Mouse (Mus musculus) R1 (cell line): ENCODE data around the gene Ap1g2.
A peak's percentile ranks its signal among the peaks of the same experiment; 100 is the strongest.

Experiments
- DNase-seq: peaks from one replicate; pipeline ENCODE4 v3.0.0-alpha.2; 2018; ENCODE audit warnings: low read depth, low spot score

Gene Ap1g2

DNA sequence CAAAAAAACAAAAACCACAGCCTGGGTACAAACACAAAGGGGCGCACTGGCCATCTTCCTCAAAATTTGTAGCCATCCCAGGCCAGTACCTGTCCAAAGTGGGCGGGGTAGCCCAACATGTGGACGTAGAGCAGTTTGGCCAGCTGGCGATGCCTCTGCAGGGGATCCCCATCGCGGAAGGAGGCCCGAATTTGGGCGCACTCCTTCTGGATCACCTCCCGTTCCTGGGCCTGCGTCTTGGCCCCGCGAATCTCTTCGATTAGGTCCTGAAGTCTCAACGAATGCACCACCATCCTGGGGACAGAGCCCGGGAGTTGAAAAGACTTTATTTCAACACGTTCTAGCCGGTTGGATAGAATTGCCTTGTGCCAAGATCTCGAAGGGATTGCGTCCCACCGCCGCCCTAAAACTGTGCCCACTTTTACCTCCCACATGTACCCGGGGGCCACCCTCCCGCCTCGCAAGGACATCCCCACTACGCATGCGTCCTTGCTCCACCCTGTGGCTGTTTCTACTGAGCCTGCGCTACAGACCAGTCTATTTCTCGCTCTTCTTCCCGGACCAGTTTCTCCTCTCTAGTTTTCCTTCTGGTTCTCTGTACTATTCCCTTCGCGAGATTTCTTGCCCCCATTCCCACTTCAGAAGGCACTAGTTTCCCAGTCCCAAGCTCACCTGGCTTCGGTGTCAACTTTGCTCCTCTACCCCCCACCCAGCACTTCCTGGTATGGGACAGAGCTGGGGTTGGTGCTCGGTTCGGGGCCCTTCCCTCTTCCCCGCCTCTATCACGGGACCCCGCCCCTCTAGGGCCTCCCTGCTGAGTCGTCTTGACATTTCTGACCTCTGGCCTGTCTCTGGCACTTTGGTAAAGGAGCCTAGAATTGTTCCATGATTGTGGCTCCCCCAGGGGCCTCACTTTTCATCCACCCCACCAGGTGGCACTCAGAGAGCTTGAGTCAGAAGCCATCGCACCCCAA lies at the start of gene Ap1g2:
Gene Ap1g2, minus strand, starts transcription at position 758 of the 974 bp plus-strand sequence.
- DNase-seq, result peak; percentile 93

DNA sequence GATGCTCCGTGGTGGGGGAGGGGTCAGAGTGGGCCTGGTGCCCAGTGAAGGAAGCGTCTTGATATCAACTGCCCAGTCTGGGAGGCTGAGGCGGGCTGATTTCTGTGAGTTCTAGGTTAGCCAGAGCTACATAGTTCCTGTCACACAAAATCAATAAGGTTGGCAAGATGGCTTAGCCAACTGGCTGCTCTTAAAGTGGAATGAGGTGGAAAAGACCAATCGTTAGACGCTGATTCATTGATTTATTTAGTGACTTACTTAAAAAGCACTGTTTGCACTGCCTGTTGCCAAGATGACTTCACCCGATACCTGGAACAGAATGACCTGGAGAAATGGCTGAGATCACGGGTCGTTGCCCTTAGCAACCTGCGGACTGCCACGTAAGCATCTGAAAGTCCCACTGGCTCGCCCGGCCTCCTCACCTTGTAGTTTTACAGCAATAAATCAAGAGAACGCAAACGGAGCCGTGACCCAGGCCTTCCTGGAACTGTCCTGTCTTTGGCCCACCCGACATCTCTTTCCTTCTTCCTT lies 46.6 kb upstream of the Ap1g2 start:
- DNase-seq, result peak; percentile 50

DNA sequence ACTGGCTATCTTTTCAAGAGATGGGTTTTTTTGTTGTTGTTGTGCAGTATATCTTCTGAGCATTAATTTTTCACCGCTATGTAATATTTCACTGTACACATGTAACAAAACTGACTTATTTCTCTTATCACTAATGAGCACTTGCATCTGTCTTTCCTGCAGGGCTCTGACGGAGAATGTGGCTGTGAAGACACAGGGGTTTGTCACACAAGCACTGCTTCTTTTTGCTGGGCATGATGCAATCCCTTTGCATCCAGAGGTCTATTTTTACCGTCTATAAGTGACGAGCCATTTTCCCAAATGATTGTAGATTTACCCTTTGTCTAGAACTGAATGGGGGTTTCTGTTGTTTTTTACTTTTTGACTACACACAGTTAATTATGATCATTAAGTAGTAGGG lies 45.8 kb upstream of the Ap1g2 start:
- DNase-seq, result no peak

DNA sequence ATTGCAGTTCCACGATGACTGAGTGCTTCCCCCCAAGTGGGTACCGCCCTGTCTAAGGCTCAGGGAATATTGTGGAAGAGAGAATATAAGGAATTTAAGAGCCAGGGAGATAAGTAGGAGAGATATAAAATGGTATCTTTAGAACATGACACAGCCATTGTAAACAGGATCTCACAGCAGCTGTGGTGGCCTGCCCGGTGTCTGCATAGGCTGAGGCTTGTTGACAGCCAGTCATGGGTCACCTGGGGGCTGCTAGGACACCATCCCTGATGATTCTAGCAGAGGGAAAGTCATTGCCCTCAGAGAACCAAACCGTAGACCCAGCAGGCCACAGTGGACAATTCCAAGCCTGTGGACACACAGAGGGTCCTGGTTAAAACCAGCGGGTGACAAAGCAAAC lies 44.6 kb upstream of the Ap1g2 start:
- no peak for DNase-seq

DNA sequence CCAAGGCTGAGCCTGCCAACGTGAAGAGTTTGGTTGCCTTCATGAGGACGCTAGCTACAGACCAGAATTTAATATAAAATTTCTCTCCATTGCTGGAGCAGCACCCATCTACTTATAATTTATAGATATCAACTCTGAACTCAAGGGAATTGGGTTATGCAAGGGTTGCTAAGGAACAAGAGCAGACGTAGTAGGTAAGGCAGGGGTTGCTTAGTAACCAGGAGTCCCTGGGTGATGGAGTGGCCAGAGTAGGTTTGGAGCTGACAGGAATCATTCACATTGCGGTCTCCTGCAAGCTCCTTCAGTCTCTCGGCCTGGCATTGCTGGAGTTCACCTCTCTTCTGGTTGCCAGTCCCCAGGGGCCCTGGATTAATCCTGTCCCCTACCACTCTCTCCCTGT lies 42.6 kb upstream of the Ap1g2 start:
- peak; percentile 43 for DNase-seq

DNA sequence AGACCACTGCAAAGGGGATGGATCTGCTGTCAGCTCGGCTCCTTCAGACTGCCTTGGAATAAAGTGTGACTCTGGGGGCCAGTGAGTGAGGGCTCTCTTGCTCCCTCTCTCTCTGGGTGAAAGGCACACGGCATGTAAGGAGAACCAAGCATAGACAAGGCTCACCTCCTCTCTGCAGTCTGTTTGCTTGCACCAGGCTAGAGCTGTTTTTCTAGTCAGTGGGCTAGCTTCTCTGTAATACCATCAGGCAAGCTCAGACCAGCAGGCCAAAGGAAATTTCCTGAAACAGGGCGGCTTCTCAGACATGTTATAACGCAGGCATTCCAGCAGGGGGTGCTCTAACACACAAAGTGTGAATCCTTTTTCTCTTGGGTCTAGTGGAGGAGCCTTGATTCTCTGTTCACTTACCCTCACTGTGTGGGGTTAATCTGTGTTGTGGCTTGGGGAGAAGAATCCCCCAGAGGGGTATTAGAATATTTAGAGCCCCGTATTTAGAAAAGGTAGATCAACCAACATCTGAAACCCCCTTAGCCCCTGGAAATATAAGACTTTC lies 42.0 kb upstream of the Ap1g2 start:
- peak; percentile 74 for DNase-seq

DNA sequence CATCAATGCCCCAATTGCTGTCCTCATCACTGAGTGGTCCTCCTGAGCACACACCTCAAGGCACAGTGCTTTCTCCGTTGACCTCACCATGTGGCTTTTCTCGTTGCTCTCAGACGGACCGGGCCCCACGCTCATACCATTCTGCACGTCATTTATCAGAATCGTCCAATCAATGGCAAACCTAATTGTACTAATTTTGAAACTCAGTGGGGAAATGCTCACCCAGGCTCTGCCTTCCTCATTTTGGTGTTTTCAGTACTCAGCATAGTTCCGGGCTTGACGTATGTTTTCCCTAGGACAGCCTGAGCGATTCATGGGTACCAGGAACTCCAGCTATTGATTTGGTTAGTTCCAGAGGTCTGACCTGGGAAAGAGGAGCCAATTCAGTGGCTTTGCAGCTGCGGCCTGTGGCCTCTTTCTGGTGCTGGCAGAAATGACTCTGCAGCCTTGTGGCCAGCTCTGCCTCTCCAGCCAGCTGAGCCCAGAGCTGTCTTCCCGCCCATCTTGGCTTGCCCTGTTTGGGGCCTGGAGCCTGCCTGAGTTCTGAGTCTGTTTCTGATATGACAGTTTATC lies 40.5 kb upstream of the Ap1g2 start:
- DNase-seq, result no peak

DNA sequence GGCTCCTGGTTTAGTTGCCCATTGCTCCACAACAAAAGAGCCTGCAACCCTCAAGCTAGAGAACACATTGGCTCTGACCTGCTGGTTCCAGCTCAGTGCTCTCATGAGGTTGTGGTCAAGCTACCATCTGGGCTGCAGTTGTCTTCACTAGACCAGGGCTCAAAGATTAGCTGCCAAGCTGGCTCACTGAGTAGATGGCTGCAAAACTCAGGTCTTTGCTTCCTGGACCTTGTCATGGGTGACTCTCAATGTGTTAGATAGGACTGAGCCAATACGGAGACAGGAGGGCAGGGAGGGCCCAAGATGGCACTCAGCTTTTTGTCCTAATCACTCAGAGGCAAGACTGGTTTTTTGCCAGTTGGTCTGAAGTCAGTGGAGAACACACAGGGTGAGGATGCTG lies 39.9 kb upstream of the Ap1g2 start:
- no peak for DNase-seq

DNA sequence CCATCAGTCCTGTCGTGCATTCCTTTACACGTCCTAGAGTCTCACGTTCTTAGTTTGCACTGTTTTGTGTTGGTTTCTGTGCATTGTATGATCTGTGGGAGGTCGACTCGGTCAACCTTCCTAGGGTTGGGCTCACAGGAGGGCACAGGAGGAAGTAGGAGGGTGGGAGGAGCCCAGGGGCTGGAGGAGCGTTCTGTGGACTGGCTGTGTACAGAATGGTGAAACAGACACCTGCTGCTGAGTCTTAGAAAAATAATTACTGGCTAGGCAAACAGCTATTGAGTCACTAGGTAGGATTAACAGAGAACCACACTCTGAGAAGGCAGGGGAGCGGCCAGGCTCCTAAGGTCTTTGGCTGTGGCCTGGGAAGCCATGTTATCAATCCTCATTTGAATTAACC lies 32.9 kb upstream of the Ap1g2 start:
- DNase-seq, result no peak

DNA sequence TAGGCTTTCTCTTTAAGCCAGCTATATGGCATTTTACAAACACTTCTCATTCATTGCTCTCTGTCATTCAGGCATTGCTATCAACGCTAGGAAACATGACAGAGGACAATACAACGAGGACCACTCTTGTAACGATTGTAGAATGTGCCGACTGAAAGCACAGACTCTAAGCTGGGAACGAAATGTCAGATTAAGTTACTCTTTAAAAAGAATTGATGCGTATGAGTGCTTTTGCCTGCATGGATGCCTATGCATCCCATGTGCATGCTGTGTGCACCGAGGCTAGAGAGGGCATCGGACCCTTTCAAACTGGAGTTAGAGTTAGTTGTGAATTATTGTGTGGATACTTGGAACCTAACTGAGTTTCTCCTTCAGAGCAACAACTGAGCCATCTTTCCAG lies 29.3 kb upstream of the Ap1g2 start:
- DNase-seq, result no peak

DNA sequence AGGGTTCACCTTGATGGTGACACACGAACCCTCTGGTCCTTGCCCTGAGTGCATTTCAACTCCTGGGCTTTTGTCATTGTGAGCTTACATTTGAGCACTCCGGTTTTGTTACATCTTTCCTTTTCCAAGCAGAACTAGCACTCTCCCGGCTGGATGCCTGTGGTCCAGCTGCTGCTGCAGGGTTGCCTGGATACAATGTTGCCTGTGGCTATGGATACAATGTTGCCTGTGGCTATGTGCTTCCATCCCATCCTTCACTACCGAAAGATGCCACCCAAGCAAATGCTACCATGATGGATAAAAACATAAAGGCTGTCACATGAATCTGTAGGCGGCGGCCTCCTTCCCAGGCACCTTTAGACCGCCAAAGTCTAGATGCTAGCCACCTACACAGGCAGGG lies 20.1 kb upstream of the Ap1g2 start:
- no peak for DNase-seq

DNA sequence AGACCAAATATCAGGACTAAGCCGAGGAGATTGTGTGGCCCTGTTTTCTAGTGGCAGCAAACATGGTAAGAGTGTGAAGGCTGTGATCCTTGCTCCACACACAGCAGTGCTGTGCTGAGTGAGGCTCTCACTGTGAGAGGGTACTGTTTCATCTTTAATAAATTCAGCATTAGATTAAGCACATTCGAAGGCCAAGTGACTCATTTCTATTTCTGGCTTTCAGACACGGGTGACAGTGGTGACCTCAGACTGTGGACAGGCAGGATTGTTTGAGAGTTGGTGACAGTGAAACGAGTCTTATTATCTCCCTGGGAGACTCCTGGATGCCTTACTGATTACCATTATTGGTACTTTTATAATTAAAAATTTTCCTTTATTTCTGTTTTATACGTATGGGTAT lies 19.3 kb upstream of the Ap1g2 start:
- DNase-seq, result no peak

DNA sequence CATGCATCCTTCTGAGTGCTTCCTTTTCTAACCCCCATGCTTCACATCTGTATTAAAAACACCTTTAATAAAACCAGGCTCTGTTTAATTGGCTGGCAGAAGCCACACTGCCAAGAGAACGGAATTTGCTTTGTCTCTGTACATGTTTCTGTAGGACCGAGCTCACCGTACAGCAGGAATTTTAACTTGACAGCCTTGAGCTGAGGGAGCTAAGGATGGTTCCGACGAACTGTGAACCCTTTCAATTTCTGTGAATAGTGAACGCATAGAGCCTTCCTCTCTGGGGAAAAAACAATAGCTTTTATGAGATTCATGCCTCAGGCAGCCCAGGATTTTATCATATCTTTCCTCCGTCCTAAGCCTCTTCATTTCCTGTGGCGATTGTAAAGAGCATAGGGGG lies 16.0 kb upstream of the Ap1g2 start:
- DNase-seq, result no peak

DNA sequence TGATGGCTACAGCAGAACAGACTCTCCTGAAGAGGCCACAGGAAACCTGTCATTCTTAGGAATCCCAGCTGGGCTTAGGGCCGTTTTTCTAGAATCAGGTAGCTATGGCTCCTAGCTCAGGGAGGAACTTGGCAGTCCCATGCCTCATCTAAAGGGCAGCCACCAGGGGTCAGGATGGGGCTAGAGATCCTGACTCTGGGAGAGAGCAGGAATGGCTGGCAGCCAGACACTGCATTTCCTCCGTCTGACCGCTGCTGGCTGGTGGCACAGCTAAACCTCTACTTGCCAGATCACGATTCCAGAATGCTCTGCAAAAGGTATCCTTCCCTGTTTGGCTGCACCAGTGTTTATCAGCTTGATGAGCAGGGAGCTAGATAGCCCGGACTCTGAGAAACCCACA lies 15.6 kb upstream of the Ap1g2 start:
- peak; percentile 89 for DNase-seq

DNA sequence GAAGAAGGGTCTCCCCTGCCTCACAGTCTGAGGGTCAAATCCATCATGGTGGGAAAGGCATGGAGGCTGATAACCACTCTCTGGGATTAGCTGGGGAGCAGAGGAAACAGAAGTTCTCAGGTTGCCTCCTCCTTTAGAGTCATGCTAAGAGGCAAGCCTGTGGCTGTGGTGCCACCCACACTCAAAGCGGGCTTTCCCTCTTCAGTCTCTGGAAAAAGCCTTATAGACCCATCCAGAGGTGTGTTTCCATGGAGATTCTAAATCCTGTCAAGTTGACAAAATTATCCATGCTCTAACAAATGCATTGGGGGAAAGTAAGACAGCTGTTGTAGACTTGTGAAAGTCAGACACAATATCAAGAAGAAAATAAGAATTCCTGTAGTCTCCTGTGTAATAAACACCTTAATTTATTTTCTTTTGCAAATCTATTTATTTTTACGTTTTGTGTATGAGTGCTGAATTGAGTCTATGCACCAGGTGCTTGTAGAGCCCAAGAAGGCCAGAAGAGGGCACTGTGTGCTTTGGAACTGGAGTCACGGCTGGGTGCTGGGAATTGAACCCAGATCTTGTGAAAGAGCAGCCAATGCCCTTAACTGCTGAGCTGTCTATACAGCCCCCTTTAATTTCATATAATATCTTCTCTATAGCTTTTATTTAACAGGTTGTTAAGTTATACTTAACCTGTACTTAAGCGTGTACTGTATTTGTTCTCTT lies 13.2 kb upstream of the Ap1g2 start:
- peak; percentile 67 for DNase-seq

DNA sequence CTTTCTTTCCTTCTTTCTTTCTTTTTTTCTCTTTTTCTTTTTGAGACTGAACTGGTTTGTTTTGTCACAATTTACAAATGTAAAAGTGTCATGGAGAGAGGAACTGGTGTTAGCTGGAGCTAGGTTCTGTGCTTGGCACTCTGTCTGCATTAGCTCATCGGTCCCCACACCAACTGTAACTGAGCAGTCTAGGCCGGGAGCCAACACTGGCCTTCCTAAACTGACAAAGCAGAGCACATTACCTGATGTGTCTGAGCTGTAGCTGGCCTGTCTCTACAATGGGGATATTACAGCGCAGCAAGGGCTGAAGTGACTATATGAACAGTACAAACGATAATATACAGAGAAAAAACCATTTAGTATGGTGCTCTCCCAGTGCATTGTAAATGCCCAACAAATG lies 12.5 kb upstream of the Ap1g2 start:
- DNase-seq, result no peak

DNA sequence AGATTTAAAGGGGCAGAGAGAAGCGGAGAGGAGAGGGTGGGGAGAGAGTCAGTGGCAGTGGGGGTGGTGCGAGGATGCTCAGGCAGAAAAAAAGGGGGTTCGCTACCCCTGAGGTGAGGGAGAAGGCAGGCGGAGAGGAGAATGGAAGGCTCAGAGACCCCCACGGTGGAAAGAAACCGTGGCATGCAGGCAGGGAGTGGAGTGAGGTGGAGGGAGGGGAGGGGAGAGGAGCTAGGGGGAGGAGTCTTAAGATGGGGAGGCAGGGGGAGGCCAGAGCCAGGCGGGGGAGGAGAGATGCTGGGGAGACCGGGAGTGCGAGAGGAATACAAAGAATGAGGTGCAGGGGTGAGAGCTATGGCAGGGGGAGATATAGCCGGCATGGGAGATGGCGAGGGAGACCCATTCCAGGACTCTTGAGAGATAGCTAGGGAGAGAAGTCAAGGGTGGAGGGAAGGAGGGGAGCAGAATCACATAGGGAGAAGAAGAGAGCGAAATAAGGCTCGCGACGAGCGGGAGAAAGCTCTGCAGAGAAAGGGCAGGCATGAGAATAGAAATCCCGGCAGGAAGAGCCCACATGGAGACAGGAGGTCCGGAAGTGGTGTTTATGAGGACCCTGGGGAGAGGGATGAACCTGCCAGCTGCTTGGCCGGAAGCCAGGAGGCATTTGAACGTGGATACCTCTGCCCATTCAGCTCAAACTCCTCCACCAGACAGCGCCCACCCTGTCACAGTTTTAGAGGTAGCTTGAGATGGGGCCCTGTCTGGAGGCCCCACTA lies 10.2 kb upstream of the Ap1g2 start, which contains the start of gene Jph4:
Gene Jph4, minus strand, starts transcription at position 511 of the 776 bp plus-strand sequence.
- DNase-seq, result peak; percentile 46

DNA sequence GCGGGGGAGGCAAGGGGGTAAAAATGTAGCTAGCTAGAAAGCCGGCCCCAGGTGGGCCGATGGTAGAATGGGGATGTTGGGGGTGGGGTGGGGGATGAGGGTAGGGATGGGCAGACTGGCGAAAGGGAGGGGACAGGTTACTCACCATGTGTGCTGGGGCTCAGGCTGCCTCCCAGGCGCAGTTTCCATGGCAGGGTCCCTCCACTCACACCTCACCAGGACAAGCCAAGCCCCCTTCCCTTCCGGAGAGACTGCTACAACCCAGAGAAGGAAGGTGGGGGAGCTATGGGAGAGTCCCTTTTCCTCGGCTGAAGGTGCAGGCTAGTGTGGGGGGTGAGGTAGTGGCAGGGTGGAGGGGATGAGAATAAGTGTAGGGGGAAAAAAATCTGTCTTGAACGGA lies 9.5 kb upstream of the Ap1g2 start:
- peak; percentile 38 for DNase-seq

DNA sequence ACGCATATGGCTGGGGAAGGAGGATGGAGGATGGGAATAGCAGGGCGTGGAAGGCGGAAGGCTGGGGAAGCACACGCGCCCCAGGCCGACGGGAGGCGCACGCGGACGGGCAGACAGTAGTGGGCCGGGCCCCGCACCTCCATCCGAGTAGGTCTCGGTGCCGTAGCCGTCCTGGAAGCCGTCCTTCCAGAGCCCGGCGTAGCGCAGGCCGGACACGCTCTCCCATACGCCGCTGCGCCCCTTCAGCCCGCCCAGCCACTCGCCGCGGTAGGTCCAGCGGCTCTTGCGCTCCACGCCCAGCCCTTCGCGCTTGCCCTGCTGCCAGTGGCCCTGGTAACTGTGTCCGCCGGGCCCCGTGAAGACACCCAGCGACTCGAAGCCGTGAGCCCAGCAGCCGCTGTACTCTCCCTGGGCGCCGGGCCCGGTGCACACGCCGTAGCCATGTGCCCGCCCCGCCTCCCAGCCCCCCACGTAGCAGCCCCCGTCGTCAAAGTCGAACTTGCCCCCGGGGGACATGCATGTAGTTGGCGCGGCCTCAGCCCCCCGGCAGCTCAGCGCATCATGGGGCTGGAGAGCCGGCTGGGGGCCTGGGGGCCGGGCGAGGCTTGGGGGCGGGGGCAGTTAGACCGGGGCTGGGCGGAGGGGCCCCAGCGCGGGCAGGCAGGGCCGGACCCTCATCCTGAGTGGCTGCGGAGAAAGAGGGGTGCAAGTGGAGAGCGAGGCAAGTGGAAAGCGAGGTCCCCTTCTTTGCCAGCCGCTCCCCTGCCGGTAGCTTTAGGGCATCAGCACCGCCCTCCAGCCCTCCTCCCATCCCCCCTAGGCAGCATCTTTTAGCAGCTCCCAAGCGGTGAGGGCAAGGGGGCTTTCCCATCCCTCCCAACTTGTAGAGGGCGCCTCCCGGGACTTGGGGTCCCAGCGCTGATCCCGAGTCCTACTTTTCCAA lies 8.6 kb upstream of the Ap1g2 start:
- DNase-seq, result peak; percentile 64
